Mouse (Mus musculus): ENCODE data around the gene Itga4. TPM values are rescaled to one million over a fixed set of nuclear protein-coding genes. Genes with fewer than 3 reads are reported as not detected.
A peak's percentile ranks its signal among the peaks of the same experiment; 100 is the strongest.

Itga4 gene
- polyA plus RNA-seq, 1 experiment from 2014 or later: 5.4 TPM

DNA sequence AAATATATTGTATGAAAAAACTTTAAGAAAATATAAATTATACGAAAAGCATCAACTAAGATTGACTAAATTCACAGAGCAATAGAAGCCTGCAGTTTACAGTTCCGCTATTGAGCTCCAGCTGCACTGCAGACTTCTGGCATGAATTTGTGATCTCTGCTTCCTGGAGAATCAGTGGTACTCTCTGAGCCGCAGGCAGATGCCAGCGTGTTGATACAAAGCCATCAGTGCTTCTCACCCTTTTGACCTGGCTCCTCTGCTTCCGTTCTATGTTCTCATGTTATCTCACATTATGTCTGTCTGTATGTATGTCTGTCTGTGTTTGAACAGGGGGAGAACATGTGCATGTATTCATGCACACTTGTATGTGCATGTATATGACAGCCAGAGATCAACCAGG lies 6.9 kb upstream of the Itga4 start:
- Histone ChIP-seq H3K4me2 (replicated peaks) (no peak overlapping the region), H3K9me3 (replicated peaks) (no peaks in the 10 kb centered on the region), H3K36me3 (no peaks in the 10 kb centered on the region), H3K27me3 (no peaks in the 10 kb centered on the region), H3K4me1 (no peaks in the 10 kb centered on the region), H3K9ac (no peak overlapping the region), H3K27ac (no peak overlapping the region), H3K4me3 (no peak overlapping the region)
- no peak for ATAC-seq (ENCODE audit: low FRiP score)
- 73% methylated on average over 5 of the region's 5 CpGs for WGBS

DNA sequence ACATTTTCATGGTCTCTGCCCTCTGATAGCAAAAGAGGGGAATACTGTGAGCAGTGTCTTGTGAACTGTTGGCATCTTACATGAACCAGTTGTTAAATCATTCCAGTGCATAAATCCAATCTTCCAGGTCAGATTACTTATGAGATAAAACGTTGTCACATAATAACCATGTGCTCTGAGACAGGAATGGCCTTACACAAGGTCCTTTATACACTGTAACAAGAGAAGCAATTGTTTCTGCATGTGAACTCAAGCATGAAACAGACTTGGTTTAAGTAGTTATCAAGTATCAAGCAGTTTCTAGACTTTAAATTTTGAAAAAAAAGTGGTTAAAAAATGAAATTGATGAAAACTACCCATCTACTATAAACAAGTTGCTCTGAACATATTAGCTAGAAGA lies 4.7 kb upstream of the Itga4 start:
- H3K36me3 ChIP-seq: no peaks in the 10 kb centered on the region
- H3K4me3 ChIP-seq: no peak overlapping the region
- peaks cover 7% of the 10 kb centered on the region; the same call in 1 of the 2 replicates for H3K4me1 ChIP-seq
- WGBS: 31% methylated on average over 1 of the region's 1 CpGs
- no peak overlapping the region for H3K4me2 ChIP-seq (replicated peaks)
- no peak overlapping the region for H3K27ac ChIP-seq
- no peak overlapping the region for H3K9ac ChIP-seq
- H3K9me3 ChIP-seq (replicated peaks): no peaks in the 10 kb centered on the region
- H3K27me3 ChIP-seq: no peaks in the 10 kb centered on the region; the same call in 1 of the 2 replicates
- ATAC-seq (ENCODE audit: low FRiP score): no peak

GRCm38 (mm10) chr2:79253754-79254197 lies 1.4 kb upstream of the Itga4 start:
- no peak for ATAC-seq (ENCODE audit: low FRiP score)
- Histone ChIP-seq H3K4me2 (replicated peaks) (no peak overlapping the region), H3K4me1 (peaks cover 13% of the 10 kb centered on the region)

GRCm38 (mm10) chr2:79254588-79255191 lies 536 bp upstream of the Itga4 start:
- Histone ChIP-seq H3K4me2 (replicated peaks) (peak overlapping the region; percentile 96), H3K27ac (no peak overlapping the region), H3K9me3 (replicated peaks) (no peaks in the 10 kb centered on the region), H3K4me3 (peak overlapping the region; percentile 50), H3K4me1 (peaks cover 13% of the 10 kb centered on the region), H3K9ac (no peak overlapping the region), H3K27me3 (peaks cover 8% of the 10 kb centered on the region; the same call in 1 of the 2 replicates), H3K36me3 (no peaks in the 10 kb centered on the region)
- peak; percentile 20; the same call in 1 of the 2 replicates for ATAC-seq (ENCODE audit: low FRiP score)
- WGBS: 66% methylated on average over 3 of the region's 3 CpGs

More at GRCm38 (mm10) chr2:79253754-79254197, 1.4 kb upstream of the Itga4 start:
- 54% methylated on average over 8 of the region's 8 CpGs for WGBS
- Histone ChIP-seq H3K36me3 (no peaks in the 10 kb centered on the region), H3K27ac (no peak overlapping the region), H3K27me3 (peaks cover 8% of the 10 kb centered on the region; the same call in 1 of the 2 replicates), H3K9ac (no peak overlapping the region), H3K4me3 (no peak overlapping the region), H3K9me3 (replicated peaks) (no peaks in the 10 kb centered on the region)

DNA sequence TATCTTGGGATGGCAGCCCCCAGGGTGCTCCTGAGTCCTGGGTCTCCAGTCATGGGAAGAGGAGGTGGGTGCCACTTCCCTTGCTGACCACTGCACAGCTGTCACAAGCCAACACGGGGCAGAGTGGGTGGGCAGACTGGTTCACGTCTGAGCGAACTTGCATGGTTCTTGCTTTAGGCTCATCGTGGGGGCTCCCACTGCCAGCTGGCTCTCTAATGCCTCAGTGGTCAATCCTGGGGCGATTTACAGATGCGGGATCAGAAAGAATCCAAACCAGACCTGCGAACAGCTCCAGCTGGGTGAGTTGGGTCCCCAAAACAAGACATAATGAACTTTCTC lies 744 bp downstream of the Itga4 start:
- WGBS: 8% methylated on average over 7 of the region's 7 CpGs
- no peak overlapping the region for H3K27ac ChIP-seq
- peaks cover 13% of the 10 kb centered on the region for H3K4me1 ChIP-seq
- H3K4me3 ChIP-seq: peak overlapping the region; percentile 50
- peak overlapping the region; percentile 96 for H3K4me2 ChIP-seq (replicated peaks)
- no peaks in the 10 kb centered on the region for H3K36me3 ChIP-seq
- H3K27me3 ChIP-seq: peaks cover 8% of the 10 kb centered on the region; the same call in 1 of the 2 replicates
- H3K9ac ChIP-seq: peak overlapping the region; percentile 65
- ATAC-seq (ENCODE audit: low FRiP score): peak; percentile 55
- no peaks in the 10 kb centered on the region for H3K9me3 ChIP-seq (replicated peaks)

DNA sequence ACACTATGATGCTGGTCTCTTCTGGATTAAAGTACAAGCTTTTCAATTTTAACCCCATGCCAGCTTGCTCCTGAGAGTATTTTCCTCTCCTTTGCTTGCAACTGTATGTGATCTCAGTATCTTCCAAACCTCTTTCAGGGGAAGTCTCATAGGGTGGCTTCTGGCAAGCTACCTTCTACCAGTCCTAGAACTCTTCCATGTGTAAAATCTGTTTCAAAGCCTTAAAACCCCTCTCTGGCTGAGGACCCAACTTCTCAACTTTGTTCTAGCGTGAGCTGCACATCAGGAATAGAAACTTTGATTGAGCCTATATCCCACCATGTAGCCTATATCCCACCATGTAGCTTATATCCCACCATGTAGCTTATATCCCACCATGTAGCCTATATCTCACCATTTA lies 1.1 kb downstream of the Itga4 start:
- H3K27ac ChIP-seq: no peak overlapping the region
- H3K36me3 ChIP-seq: no peaks in the 10 kb centered on the region
- no peaks in the 10 kb centered on the region for H3K9me3 ChIP-seq (replicated peaks)
- peaks cover 8% of the 10 kb centered on the region; the same call in 1 of the 2 replicates for H3K27me3 ChIP-seq
- no peak overlapping the region for H3K9ac ChIP-seq
- peaks cover 13% of the 10 kb centered on the region for H3K4me1 ChIP-seq
- H3K4me2 ChIP-seq (replicated peaks): peak overlapping the region; percentile 96
- 76% methylated on average over 1 of the region's 1 CpGs for WGBS
- no peak overlapping the region; the same call in 1 of the 2 replicates for H3K4me3 ChIP-seq
- ATAC-seq (ENCODE audit: low FRiP score): no peak

DNA sequence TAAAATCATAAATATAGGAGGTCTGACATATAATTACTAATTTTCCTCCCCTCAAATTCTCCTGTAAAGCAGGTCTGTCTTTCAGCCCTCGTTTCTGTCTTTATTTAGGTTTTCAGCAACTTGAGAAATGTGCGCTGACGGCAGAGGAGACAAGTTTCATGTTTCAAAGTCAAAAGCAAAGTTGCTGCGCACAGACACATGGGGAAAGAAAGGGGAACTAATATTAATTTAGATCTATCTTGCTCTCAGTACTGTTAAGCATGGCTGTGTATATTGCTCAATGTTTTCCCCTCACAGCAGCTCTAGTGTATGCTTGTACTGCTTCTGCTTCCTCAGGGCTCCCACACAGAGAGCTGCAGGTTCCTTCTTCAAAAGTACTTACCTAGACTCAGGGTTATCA lies 1.7 kb downstream of the Itga4 start:
- Histone ChIP-seq H3K4me3 (no peak overlapping the region), H3K27me3 (peaks cover 8% of the 10 kb centered on the region; the same call in 1 of the 2 replicates), H3K9me3 (replicated peaks) (no peaks in the 10 kb centered on the region), H3K36me3 (no peaks in the 10 kb centered on the region), H3K4me1 (peaks cover 13% of the 10 kb centered on the region), H3K4me2 (replicated peaks) (peak overlapping the region; percentile 96; the same call in 1 of the 2 replicates), H3K27ac (no peak overlapping the region), H3K9ac (no peak overlapping the region)
- 63% methylated on average over 4 of the region's 4 CpGs for WGBS
- no peak for ATAC-seq (ENCODE audit: low FRiP score)

DNA sequence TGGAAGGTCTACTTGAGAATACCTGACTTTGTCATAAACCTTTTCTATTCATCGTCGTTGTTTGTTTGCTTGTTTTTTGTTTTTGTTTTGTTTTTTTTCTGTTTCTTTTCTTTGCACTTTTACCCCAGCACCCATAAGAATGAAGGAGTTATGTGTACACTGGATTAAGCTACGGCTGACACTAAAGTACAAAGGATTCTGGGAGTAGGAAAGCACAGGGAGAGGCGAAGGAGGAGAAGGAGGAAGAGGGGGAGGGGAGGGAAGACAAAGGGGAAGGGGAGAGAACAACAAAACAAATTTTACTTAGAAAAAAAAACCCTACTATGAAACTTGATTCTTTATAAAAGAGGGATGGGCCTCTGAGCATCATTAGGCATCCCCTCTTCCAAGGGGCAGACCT lies 2.2 kb downstream of the Itga4 start:
- no peak overlapping the region for H3K4me3 ChIP-seq
- H3K4me1 ChIP-seq: peaks cover 13% of the 10 kb centered on the region
- no peak overlapping the region for H3K4me2 ChIP-seq (replicated peaks)
- H3K9me3 ChIP-seq (replicated peaks): no peaks in the 10 kb centered on the region
- no peak overlapping the region for H3K27ac ChIP-seq
- H3K36me3 ChIP-seq: no peaks in the 10 kb centered on the region
- peaks cover 8% of the 10 kb centered on the region; the same call in 1 of the 2 replicates for H3K27me3 ChIP-seq
- H3K9ac ChIP-seq: no peak overlapping the region
- 68% methylated on average over 4 of the region's 4 CpGs for WGBS
- ATAC-seq (ENCODE audit: low FRiP score): no peak

DNA sequence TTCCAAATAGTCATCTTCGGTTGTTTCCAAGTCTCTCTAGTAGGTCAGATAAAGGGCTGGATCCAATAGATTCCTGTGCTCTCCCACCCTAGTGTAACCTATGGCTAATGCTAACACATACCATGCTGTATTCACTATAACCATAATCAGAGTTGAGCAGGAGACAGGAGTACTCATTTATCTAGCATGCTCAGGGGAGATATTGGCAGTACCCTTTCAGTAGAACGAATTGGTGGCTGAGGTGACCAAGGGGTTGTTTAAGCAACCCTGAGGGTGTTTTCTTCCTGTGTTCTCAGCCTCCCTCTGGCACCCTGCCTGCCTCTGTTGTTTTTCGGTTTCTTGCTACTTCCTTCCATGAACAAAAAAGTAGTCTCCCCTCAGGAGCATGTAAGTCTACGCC lies 4.1 kb downstream of the Itga4 start:
- WGBS: 69% methylated on average over 4 of the region's 4 CpGs

GRCm38 (mm10) chr2:79265665-79266064 lies 10.4 kb downstream of the Itga4 start:
- no peak overlapping the region for H3K27ac ChIP-seq
- 44% methylated on average over 4 of the region's 4 CpGs for WGBS
- ATAC-seq (ENCODE audit: low FRiP score): no peak

More for the DNA sequence above, 4.1 kb downstream of the Itga4 start:
- Histone ChIP-seq H3K4me3 (no peak overlapping the region), H3K27ac (no peak overlapping the region), H3K9ac (no peak overlapping the region), H3K9me3 (replicated peaks) (no peaks in the 10 kb centered on the region), H3K27me3 (peaks cover 8% of the 10 kb centered on the region; the same call in 1 of the 2 replicates), H3K4me1 (peaks cover 13% of the 10 kb centered on the region), H3K36me3 (no peaks in the 10 kb centered on the region), H3K4me2 (replicated peaks) (no peak overlapping the region)
- no peak for ATAC-seq (ENCODE audit: low FRiP score)

GRCm38 (mm10) chr2:79266480-79266879 lies 11.3 kb downstream of the Itga4 start:
- no peaks in the 10 kb centered on the region for H3K36me3 ChIP-seq
- ATAC-seq (ENCODE audit: low FRiP score): no peak
- 94% methylated on average over 3 of the region's 3 CpGs for WGBS
- H3K9me3 ChIP-seq (replicated peaks): no peaks in the 10 kb centered on the region
- no peaks in the 10 kb centered on the region for H3K4me1 ChIP-seq
- H3K27me3 ChIP-seq: no peaks in the 10 kb centered on the region
- no peak overlapping the region for H3K9ac ChIP-seq
- no peak overlapping the region for H3K4me2 ChIP-seq (replicated peaks)
- no peak overlapping the region for H3K4me3 ChIP-seq
- no peak overlapping the region for H3K27ac ChIP-seq

More at GRCm38 (mm10) chr2:79265665-79266064, 10.4 kb downstream of the Itga4 start:
- Histone ChIP-seq H3K4me1 (no peaks in the 10 kb centered on the region), H3K36me3 (no peaks in the 10 kb centered on the region), H3K27me3 (no peaks in the 10 kb centered on the region), H3K4me3 (no peak overlapping the region), H3K9me3 (replicated peaks) (no peaks in the 10 kb centered on the region), H3K9ac (no peak overlapping the region), H3K4me2 (replicated peaks) (no peak overlapping the region)

DNA sequence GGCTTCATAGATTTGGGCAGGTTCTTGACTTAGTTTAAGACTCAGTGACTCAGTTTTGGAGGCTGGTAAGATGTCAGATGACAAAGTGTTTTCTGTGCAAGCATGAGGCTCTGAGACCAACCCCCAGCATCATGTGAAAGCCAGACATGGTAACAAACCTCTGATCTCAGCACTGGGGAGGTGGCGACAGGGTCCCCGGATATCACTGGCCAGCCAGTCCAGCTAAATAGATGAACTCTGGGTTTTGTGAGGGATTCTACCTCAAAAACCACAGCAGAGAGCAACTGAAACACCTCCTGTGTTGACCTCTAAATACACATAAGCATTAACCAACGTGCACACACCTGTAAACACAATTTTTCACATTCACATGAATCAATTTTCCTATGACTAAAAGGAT lies 12.0 kb downstream of the Itga4 start:
- Histone ChIP-seq H3K9me3 (replicated peaks) (no peaks in the 10 kb centered on the region), H3K27me3 (no peaks in the 10 kb centered on the region), H3K36me3 (no peaks in the 10 kb centered on the region), H3K9ac (no peak overlapping the region), H3K4me2 (replicated peaks) (no peak overlapping the region), H3K4me3 (no peak overlapping the region), H3K4me1 (no peaks in the 10 kb centered on the region), H3K27ac (no peak overlapping the region)
- ATAC-seq (ENCODE audit: low FRiP score): no peak
- 86% methylated on average over 3 of the region's 3 CpGs for WGBS

- 76% methylated on average over 4 of the region's 4 CpGs for WGBS
- H3K36me3 ChIP-seq: no peaks in the 10 kb centered on the region
- no peak overlapping the region for H3K4me3 ChIP-seq
- no peak overlapping the region for H3K9ac ChIP-seq
- no peak overlapping the region for H3K27ac ChIP-seq
- H3K27me3 ChIP-seq: no peaks in the 10 kb centered on the region
- H3K9me3 ChIP-seq (replicated peaks): no peaks in the 10 kb centered on the region
- ATAC-seq (ENCODE audit: low FRiP score): no peak
- H3K4me2 ChIP-seq (replicated peaks): no peak overlapping the region
- H3K4me1 ChIP-seq: no peaks in the 10 kb centered on the region
Observed at GRCm38 (mm10) chr2:79268863-79269262, 13.6 kb downstream of the Itga4 start.

All from hindbrain, embryonic 12.5 days (tissue).